Comparison of ENCODE assay signal across 35 mouse cellular contexts in the genomic region with DNA sequence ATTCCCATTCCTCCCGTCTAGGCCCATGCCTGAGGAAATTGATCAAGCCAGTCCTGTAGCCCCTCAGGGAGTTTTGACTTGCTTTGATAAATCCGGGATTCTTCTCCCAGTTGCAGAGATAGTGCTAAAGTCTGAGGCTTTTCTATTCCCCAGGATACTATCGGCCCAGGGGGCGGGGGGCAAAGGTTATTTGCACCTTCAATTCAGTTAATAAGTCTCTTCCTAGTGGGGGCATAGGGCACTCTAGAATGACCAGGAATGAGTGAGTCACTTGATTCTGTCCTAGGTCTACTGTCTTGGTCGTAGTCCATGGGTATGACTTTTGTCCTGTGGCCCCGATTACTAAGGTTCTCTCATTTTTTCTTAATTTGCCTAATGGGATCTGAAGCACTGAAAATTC. TPM values are rescaled to one million over a fixed set of nuclear protein-coding genes. Genes with fewer than 3 reads are reported as not detected.
DNase-seq lines count a peak whose midpoint lies in the region; ATAC-seq lines count a peak whose summit lies in the region.
"Had no signal": no experiment of that assay in that cellular context is flagged by ENCODE, and none has a peak within 500 bp of the region (broad histone marks: within the 10 kb centered on the region; RNA-seq: fewer than 3 reads in every experiment).

No protein-coding gene starts in this region.

- no peak overlapping the region for H3K9ac ChIP-seq in intestine, embryonic 14.5 days (ENCODE audit: low read length)
- H3K9ac ChIP-seq in intestine, embryonic 16.5 days (ENCODE audit: low read depth, low read length), result no peak overlapping the region
- H3K9ac ChIP-seq in kidney, embryonic 16.5 days (replicated peaks; ENCODE audit: low read length), result no peak overlapping the region
- H3K9ac ChIP-seq: forebrain, embryonic 12.5 days; hindbrain, embryonic 12.5 days; liver, embryonic 14.5 days; midbrain, embryonic 12.5 days; neural tube, embryonic 12.5 days had no signal

- H3K9me3 ChIP-seq in intestine, embryonic 14.5 days (ENCODE audit: control insufficient read depth, low read length), result no peaks in the 10 kb centered on the region
- H3K9me3 ChIP-seq in intestine, embryonic 16.5 days (ENCODE audit: control insufficient read depth, low read length), result no peaks in the 10 kb centered on the region
- H3K9me3 ChIP-seq in kidney, embryonic 16.5 days (ENCODE audit: low read length), result no peaks in the 10 kb centered on the region
- H3K9me3 ChIP-seq in forebrain, embryonic 10.5 days, result no peaks in the 10 kb centered on the region
- H3K9me3 ChIP-seq: forebrain, embryonic 12.5 days; heart, embryonic 10.5 days; hindbrain, embryonic 12.5 days; midbrain, embryonic 12.5 days; neural tube, embryonic 12.5 days had no signal

- no peaks in the 10 kb centered on the region for H3K4me1 ChIP-seq in intestine, embryonic 14.5 days (replicated peaks; ENCODE audit: control insufficient read depth, insufficient read depth, low read length)
- H3K4me1 ChIP-seq in intestine, embryonic 16.5 days (ENCODE audit: control insufficient read depth, insufficient read depth, low read length), result no peaks in the 10 kb centered on the region
- no peaks in the 10 kb centered on the region for H3K4me1 ChIP-seq in kidney, embryonic 16.5 days (ENCODE audit: insufficient read depth, low read length)
- H3K4me1 ChIP-seq in forebrain, embryonic 10.5 days, result no peaks in the 10 kb centered on the region
- H3K4me1 ChIP-seq: forebrain, embryonic 12.5 days; heart, embryonic 10.5 days; hindbrain, embryonic 12.5 days; megakaryocyte, embryonic 14.5 days; midbrain, embryonic 12.5 days; neural tube, embryonic 12.5 days had no signal

- H3K27me3 ChIP-seq in intestine, embryonic 14.5 days (replicated peaks; ENCODE audit: control insufficient read depth, insufficient read depth, low read length), result no peaks in the 10 kb centered on the region
- no peaks in the 10 kb centered on the region for H3K27me3 ChIP-seq in intestine, embryonic 16.5 days (replicated peaks; ENCODE audit: control insufficient read depth, insufficient read depth, low read length)
- H3K27me3 ChIP-seq in kidney, embryonic 16.5 days (ENCODE audit: insufficient read depth, low read length), result no peaks in the 10 kb centered on the region
- H3K27me3 ChIP-seq in forebrain, embryonic 10.5 days (ENCODE audit: poor library complexity, severe bottlenecking), result no peaks in the 10 kb centered on the region
- H3K27me3 ChIP-seq: forebrain, embryonic 12.5 days; hindbrain, embryonic 12.5 days; megakaryocyte, embryonic 14.5 days; midbrain, embryonic 12.5 days; neural tube, embryonic 12.5 days had no signal

- no peak for ATAC-seq in intestine, embryonic 14.5 days (replicated peaks; ENCODE audit: low FRiP score, low TSS enrichment, low read depth)
- peak; percentile 87 for ATAC-seq in intestine, embryonic 16.5 days
- ATAC-seq in kidney, embryonic 16.5 days (ENCODE audit: low FRiP score, low TSS enrichment), result 0 out of 2 replicates have a peak, but pooled peaks have one; percentile 54
- ATAC-seq: CD4-positive, CD25-positive, alpha-beta regulatory T cell, adult 4 months; hindbrain, postnatal 0 days had no signal

- no peak overlapping the region for H3K4me3 ChIP-seq in intestine, embryonic 14.5 days (ENCODE audit: low read depth, low read length)
- no peak overlapping the region for H3K4me3 ChIP-seq in intestine, embryonic 16.5 days (ENCODE audit: low read length)
- no peak overlapping the region for H3K4me3 ChIP-seq in kidney, embryonic 16.5 days (ENCODE audit: low read length)
- no peak overlapping the region for H3K4me3 ChIP-seq in forebrain, embryonic 10.5 days
- H3K4me3 ChIP-seq: erythroblast, embryonic 14.5 days; forebrain, embryonic 12.5 days; heart, embryonic 10.5 days; hindbrain, embryonic 12.5 days; megakaryocyte, embryonic 14.5 days; midbrain, embryonic 12.5 days; myocyte; neural tube, embryonic 12.5 days had no signal

- DNase-seq in intestine, embryonic 14.5 days (ENCODE audit: low spot score), result peak; percentile 12
- peak; percentile 86 to 88 for DNase-seq in kidney, postnatal 36 days
- DNase-seq in gastrocnemius, adult 18-20 months (ENCODE audit: low spot score), result no peak
- DNase-seq in forebrain, embryonic 10.5 days (ENCODE audit: extremely low spot score, low spot score), result no peak
- no peak for DNase-seq in embryo, embryonic 9.5 days (ENCODE audit: extremely low spot score)
- DNase-seq: adrenal gland, postnatal 14 days; cerebellum, adult 11-12 months; cerebellum, postnatal 10 days; gastrocnemius, postnatal 14 days; heart, postnatal 36 days; layer of hippocampus, adult 9-11 months; liver; lung, adult 2 months; lung, postnatal 14 days; right cerebral cortex, postnatal 4 days; thymus, adult 2 months; thymus, postnatal 36 days had no signal

- H3K4me2 ChIP-seq in intestine, embryonic 14.5 days (ENCODE audit: low read length), result no peak overlapping the region
- H3K4me2 ChIP-seq in intestine, embryonic 16.5 days (ENCODE audit: low read depth, low read length), result no peak overlapping the region
- no peak overlapping the region for H3K4me2 ChIP-seq in kidney, embryonic 16.5 days (replicated peaks; ENCODE audit: low read depth, low read length)
- H3K4me2 ChIP-seq: forebrain, embryonic 12.5 days; hindbrain, embryonic 12.5 days; midbrain, embryonic 12.5 days; neural tube, embryonic 12.5 days had no signal

- H3K27ac ChIP-seq in intestine, embryonic 14.5 days (ENCODE audit: low read depth), result no peak overlapping the region
- H3K27ac ChIP-seq in intestine, embryonic 16.5 days (ENCODE audit: low read length), result peak overlapping the region; percentile 48
- no peak overlapping the region for H3K27ac ChIP-seq in kidney, embryonic 16.5 days (ENCODE audit: low read length)
- no peak overlapping the region for H3K27ac ChIP-seq in forebrain, embryonic 10.5 days
- H3K27ac ChIP-seq: forebrain, embryonic 12.5 days; heart, embryonic 10.5 days; hindbrain, embryonic 12.5 days; hindbrain, postnatal 0 days; liver, embryonic 14.5 days; midbrain, embryonic 12.5 days; neural tube, embryonic 12.5 days had no signal

- H3K36me3 ChIP-seq in intestine, embryonic 14.5 days (ENCODE audit: control insufficient read depth, insufficient read depth, low read length), result no peaks in the 10 kb centered on the region
- H3K36me3 ChIP-seq in intestine, embryonic 16.5 days (ENCODE audit: control insufficient read depth, insufficient read depth, low read length), result no peaks in the 10 kb centered on the region
- no peaks in the 10 kb centered on the region for H3K36me3 ChIP-seq in kidney, embryonic 16.5 days (ENCODE audit: insufficient read depth, low read length)
- no peaks in the 10 kb centered on the region for H3K36me3 ChIP-seq in forebrain, embryonic 10.5 days (replicated peaks)
- H3K36me3 ChIP-seq: forebrain, embryonic 12.5 days; heart, embryonic 10.5 days; hindbrain, embryonic 12.5 days; midbrain, embryonic 12.5 days; neural tube, embryonic 12.5 days had no signal

- 90% methylated on average over 6 of the region's 6 CpGs for WGBS in intestine, embryonic 14.5 days
- WGBS in intestine, embryonic 16.5 days, result 76% methylated on average over 6 of the region's 6 CpGs
- 80% methylated on average over 6 of the region's 6 CpGs for WGBS in kidney, embryonic 16.5 days
- 90% methylated on average over 6 of the region's 6 CpGs for WGBS in forebrain, embryonic 10.5 days

RNA-seq across cellular contexts. Expression of a gene that starts 8.3 kb away (rescaled TPM):
- 0.16 TPM in 1 of 2 replicates, not detected in the other for polyA plus RNA-seq in intestine, embryonic 14.5 days (2014; fragmentation: Nextera tagmentation; extraction: Ambion mirVana)
- polyA plus RNA-seq in intestine, embryonic 16.5 days (2015; fragmentation: Nextera tagmentation; extraction: Ambion mirVana), result not detected in 2 replicates
- 0.39 and 0.46 TPM in 2 replicates for polyA plus RNA-seq in kidney, embryonic 16.5 days (2015; fragmentation: Nextera tagmentation; extraction: Ambion mirVana)
- total RNA-seq in gastrocnemius, adult 18-20 months (2021), result not detected
- polyA plus RNA-seq in forebrain, embryonic 10.5 days (2016; fragmentation: Nextera tagmentation; extraction: Ambion mirVana), result 0.87 and 1.1 TPM in 2 replicates
- total RNA-seq: common myeloid progenitor, adult 5-6 weeks; granulocyte monocyte progenitor cell, adult 5-6 weeks; heart, postnatal 36 days; hindbrain, postnatal 0 days; left cerebral cortex, postnatal 10 days had no signal
- polyA plus RNA-seq: CD4-positive, CD25-positive, alpha-beta regulatory T cell, adult 4 months; erythroblast, embryonic 14.5 days; forebrain, embryonic 12.5 days; heart, embryonic 10.5 days; hindbrain, embryonic 12.5 days; limb, embryonic 11.5 days; midbrain, embryonic 12.5 days; myocyte had no signal

RNA-seq across cellular contexts. Expression of a gene that starts 9.4 kb away (rescaled TPM):
- 0.16 TPM in 1 of 2 replicates, not detected in the other for polyA plus RNA-seq in intestine, embryonic 14.5 days (2014; fragmentation: Nextera tagmentation; extraction: Ambion mirVana)
- 0.55 and 1.3 TPM in 2 replicates for polyA plus RNA-seq in intestine, embryonic 16.5 days (2015; fragmentation: Nextera tagmentation; extraction: Ambion mirVana)
- polyA plus RNA-seq in kidney, embryonic 16.5 days (2015; fragmentation: Nextera tagmentation; extraction: Ambion mirVana), result 1.5 and 1.8 TPM in 2 replicates
- total RNA-seq in gastrocnemius, adult 18-20 months (2021), result not detected
- 0.21 and 0.37 TPM in 2 replicates for polyA plus RNA-seq in forebrain, embryonic 10.5 days (2016; fragmentation: Nextera tagmentation; extraction: Ambion mirVana)
- total RNA-seq: common myeloid progenitor, adult 5-6 weeks; gastrocnemius, postnatal 14 days; granulocyte monocyte progenitor cell, adult 5-6 weeks; heart, postnatal 36 days had no signal
- polyA plus RNA-seq: erythroblast, embryonic 14.5 days; heart, embryonic 16.5 days; myocyte; thymus, adult 2 months had no signal

RNA-seq across cellular contexts. Expression of a gene that starts 13.8 kb away (rescaled TPM):
- 167 and 177 TPM in 2 replicates for polyA plus RNA-seq in intestine, embryonic 14.5 days (2014; fragmentation: Nextera tagmentation; extraction: Ambion mirVana)
- 172 and 182 TPM in 2 replicates for polyA plus RNA-seq in intestine, embryonic 16.5 days (2015; fragmentation: Nextera tagmentation; extraction: Ambion mirVana)
- polyA plus RNA-seq in kidney, embryonic 16.5 days (2015; fragmentation: Nextera tagmentation; extraction: Ambion mirVana), result 133 and 136 TPM in 2 replicates
- total RNA-seq in gastrocnemius, adult 18-20 months (2021), result 10 to 100 TPM; 53.3 to 57.7 TPM
- polyA plus RNA-seq in forebrain, embryonic 10.5 days (2016; fragmentation: Nextera tagmentation; extraction: Ambion mirVana), result 154 TPM in 2 replicates

Comparison
In these comparisons a context has a peak if more than half of its experiments do, and no peak if none do; other contexts are left out.
1. DNase-seq: peak in intestine, embryonic 14.5 days (single experiment) and kidney, postnatal 36 days (2 of 2); none in gastrocnemius, adult 18-20 months (single experiment), forebrain, embryonic 10.5 days (single experiment) and embryo, embryonic 9.5 days (single experiment).